Mouse (Mus musculus): ENCODE measurements around the gene Krtap14.

Gene Krtap14

GRCm38 (mm10) chr16:88826095-88826652 lies at the start of gene Krtap14:
Gene Krtap14, minus strand, starts transcription at chr16:88826145.
- peak; percentile 27 for DNase-seq (ENCODE audit: low spot score)

DNA sequence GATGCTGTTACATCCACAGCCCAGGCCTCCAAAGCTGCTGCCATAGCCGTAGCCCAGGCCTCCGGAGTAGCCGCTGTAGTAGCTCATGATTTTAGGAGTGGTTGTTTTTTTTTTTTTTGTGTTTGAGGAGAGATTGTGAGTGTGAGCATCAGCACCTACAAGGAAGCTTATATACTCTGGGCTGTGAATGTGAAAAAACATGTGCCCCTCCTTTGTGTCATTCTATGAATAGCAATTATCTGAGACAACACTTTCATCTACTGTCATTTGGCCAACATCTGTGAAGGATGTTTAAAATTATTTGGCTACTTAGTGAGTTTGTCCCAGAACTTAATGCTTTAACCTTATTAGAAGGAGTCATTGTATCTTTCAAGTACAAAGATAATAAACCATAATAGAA lies 48.2 kb upstream of the Krtap14 start, which contains the start of gene Krtap19-2:
TSS of gene Krtap19-2 (minus strand) at position 101 of the 400 bp plus-strand sequence.
- no peak for DNase-seq (ENCODE audit: low spot score)

DNA sequence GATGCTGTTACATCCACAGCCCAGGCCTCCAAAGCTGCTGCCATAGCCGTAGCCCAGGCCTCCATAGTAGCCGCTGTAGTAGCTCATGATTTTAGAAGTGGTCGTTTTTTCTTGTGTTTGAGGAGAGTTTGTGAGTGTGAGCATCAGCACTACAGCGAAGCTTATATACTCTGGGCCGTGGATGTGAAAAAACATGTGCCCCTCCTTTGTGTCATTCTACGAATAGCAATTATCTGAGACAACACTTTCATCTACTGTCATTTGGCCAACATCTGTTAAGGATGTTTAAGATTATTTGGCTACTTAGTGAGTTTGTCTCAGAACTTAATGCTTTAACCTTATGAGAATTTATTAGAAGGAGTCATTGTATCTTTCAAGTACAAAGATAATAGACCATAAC lies 43.4 kb upstream of the Krtap14 start, which contains the start of gene Krtap19-1:
TSS of gene Krtap19-1 (minus strand) at position 101 of the 400 bp plus-strand sequence.
- no peak for DNase-seq (ENCODE audit: low spot score)

GRCm38 (mm10) chr16:88864887-88865407 lies 39.0 kb upstream of the Krtap14 start:
- DNase-seq (ENCODE audit: low spot score): no peak

- peak; percentile 65 for DNase-seq (ENCODE audit: low spot score)
Observed at GRCm38 (mm10) chr16:88851450-88851849, 25.5 kb upstream of the Krtap14 start.

DNA sequence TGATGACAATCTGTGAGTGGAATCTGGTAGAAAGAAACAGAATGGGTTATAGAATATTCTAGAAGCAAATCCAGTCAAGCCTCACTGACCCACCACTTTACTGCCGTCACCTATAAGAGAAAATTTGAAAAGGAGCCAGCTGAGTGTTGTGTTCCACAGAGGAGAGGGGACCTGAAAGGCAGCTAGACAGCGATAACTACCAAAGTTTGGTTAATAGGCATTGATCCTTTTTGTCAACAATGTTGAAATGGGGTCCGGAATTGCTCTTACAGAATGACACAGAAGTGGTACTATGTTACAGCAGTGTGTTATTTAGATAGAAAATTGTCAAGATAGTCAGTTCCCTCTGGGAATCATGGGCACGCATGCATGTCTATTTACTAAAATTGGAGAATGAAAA lies 22.6 kb upstream of the Krtap14 start:
- DNase-seq (ENCODE audit: low spot score): no peak

DNA sequence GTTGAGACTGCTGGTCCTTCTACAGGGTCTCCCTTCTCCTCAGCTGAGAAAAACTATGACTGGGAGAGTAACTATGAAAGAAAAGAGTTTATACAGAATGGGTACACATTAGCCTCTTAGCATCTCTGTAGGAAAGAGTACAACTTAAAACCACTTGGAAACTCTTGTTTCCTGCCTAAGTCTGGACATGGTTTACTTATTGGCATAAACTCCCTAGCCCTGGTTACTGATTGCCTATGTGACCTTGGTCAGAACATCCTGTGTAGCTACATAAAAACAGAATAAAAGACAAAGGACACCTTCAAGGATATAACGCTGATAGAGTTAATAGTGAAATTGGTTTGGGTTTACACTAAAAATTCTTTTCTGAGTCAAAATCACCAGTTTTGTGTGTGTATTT lies 21.4 kb upstream of the Krtap14 start:
- DNase-seq (ENCODE audit: low spot score): no peak

- DNase-seq (ENCODE audit: low spot score): peak; percentile 56
Observed at GRCm38 (mm10) chr16:88826978-88827377, 1.0 kb upstream of the Krtap14 start.

GRCm38 (mm10) chr16:88823736-88824135 lies 2.2 kb downstream of the Krtap14 start:
- peak; percentile 72 for DNase-seq (ENCODE audit: low spot score)

DNA sequence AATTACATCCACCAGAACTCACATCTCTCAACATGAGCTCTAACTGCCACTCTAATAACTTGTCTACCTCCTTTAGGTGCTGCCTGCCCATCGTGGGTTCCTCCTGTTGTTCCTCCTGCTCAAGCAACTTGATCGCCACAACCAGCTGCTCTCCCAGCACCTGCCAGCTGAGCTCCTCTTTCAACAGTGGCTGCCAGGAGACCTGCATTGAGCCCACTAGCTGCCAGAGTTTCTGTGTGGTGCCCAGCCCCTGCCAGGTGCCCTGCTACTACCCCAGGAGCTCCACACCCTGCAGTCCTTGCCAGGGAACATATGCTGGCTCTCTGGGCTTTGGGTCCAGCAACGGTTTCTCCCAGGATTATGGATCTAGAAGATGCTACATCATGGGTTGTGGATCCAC lies 5.9 kb downstream of the Krtap14 start, which contains the start of gene Krtap15:
TSS of gene Krtap15 (plus strand) at position 150 of the 400 bp plus-strand sequence.
- DNase-seq (ENCODE audit: low spot score): no peak

GRCm38 (mm10) chr16:88811827-88812226 lies 14.1 kb downstream of the Krtap14 start, which contains the start of gene Gm20741:
Gene Gm20741, minus strand, starts transcription at chr16:88812220.
- DNase-seq (ENCODE audit: low spot score): no peak

DNA sequence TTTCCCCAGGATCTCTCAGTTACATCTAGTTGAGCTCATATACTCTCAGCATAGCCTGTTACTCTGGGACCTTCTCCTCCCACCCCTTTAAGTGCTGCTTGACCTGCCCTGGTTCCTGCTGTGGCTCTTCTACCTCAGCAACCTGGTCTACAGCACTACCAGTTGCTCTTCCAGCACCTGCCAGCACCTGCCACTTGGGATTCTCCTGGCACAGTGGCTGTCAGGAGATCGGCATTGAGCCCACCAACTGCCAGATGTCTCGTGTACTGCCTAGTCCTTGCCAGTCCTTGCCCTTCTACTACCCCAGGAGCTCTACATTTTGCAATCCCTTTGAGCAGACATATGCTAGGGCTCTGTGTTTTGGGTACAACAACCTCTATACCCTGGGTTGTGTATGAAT lies 39.2 kb downstream of the Krtap14 start:
- DNase-seq (ENCODE audit: low spot score): no peak

DNA sequence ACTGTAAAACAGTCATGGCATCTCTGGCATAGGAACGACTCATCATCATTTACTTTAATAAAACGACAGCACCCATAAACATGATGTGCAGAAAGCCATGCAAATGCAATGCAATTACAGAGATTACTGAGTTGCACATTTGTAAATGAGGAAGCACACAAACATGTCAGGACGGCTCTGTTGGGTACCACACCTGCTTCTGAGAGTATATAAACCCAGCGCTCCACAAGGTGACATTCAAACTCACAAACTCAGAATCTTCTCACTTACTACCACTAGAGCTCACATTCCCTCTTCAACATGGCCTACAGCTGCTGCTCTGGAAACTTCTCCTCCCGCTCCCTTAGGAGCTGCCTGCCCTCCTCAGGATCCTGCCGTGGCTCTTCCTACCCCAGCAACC lies 48.3 kb downstream of the Krtap14 start, which contains the start of gene Gm5965:
TSS of gene Gm5965 (plus strand) at position 301 of the 400 bp plus-strand sequence.
- no peak for DNase-seq (ENCODE audit: low spot score)

- DNase-seq (ENCODE audit: low spot score): no peak
Observed at GRCm38 (mm10) chr16:88774106-88774505, 51.8 kb downstream of the Krtap14 start, which contains the start of gene 2310057N15Rik. Gene 2310057N15Rik, minus strand, starts transcription at chr16:88774206.
